In genomic region chr8:12165487-12166152, GRCm38 (mm10) we compare ENCODE assay signal across 11 mouse cellular contexts.
DNase-seq lines count a peak whose midpoint lies in the region; ATAC-seq and TF ChIP-seq lines count a peak whose summit lies in the region.
"Had no signal": no experiment of that assay in that cellular context is flagged by ENCODE, and none has a peak within 500 bp of the region (broad histone marks: within the 10 kb centered on the region; RNA-seq: fewer than 3 reads in every experiment).

No protein-coding gene starts in this region.

- no peak for ATAC-seq in lung, postnatal 0 days

- H3K27ac ChIP-seq in hindbrain, embryonic 10.5 days, result peak overlapping the region; percentile 82
- H3K27ac ChIP-seq in midbrain, embryonic 10.5 days (replicated peaks), result peak overlapping the region; percentile 82
- no peak overlapping the region for H3K27ac ChIP-seq in lung, postnatal 0 days (ENCODE audit: low read length)

- 36% methylated on average over 23 of the region's 23 CpGs for WGBS in hindbrain, embryonic 10.5 days
- WGBS in midbrain, embryonic 10.5 days, result 26% methylated on average over 23 of the region's 23 CpGs
- WGBS in lung, postnatal 0 days, result 72% methylated on average over 23 of the region's 23 CpGs

- no peak overlapping the region for H3K9ac ChIP-seq in lung, postnatal 0 days (replicated peaks; ENCODE audit: low read depth)

- H3K4me2 ChIP-seq in lung, postnatal 0 days (replicated peaks; ENCODE audit: low read depth, low read length), result no peak overlapping the region

- DNase-seq in left cerebral cortex, postnatal 14 days (ENCODE audit: low spot score in 2 of 2), result peak; percentile 44 to 55
- DNase-seq in left cerebral cortex, adult 11 months (ENCODE audit: low spot score), result no peak
- DNase-seq in hindbrain, embryonic 10.5 days (ENCODE audit: low spot score), result peak; percentile 56
- peak; percentile 53 for DNase-seq in midbrain, embryonic 10.5 days (ENCODE audit: low spot score)
- DNase-seq in right cerebral cortex, postnatal 14 days, result peak; percentile 15
- no peak for DNase-seq in MN1 (ENCODE audit: low spot score)
- no peak for DNase-seq in lung, postnatal 0 days (ENCODE audit: low spot score)
- DNase-seq in kidney, postnatal 25 days, result no peak
- DNase-seq: gastrocnemius, postnatal 36 days; kidney, postnatal 4 days; retina, postnatal 1 day had no signal

- H3K27me3 ChIP-seq in hindbrain, embryonic 10.5 days (ENCODE audit: insufficient read depth, poor library complexity, severe bottlenecking), result peaks cover 51% of the 10 kb centered on the region
- H3K27me3 ChIP-seq in midbrain, embryonic 10.5 days (ENCODE audit: low read depth, poor library complexity, severe bottlenecking), result peaks cover 82% of the 10 kb centered on the region
- no peaks in the 10 kb centered on the region; the same call in 1 of the 2 replicates for H3K27me3 ChIP-seq in lung, postnatal 0 days (replicated peaks; ENCODE audit: insufficient read depth, low read length)

- intact Hi-C loops in left cerebral cortex, postnatal 14 days (cut with DNase I), result no loop called here

- peaks cover 56% of the 10 kb centered on the region for H3K4me1 ChIP-seq in hindbrain, embryonic 10.5 days (replicated peaks)
- peaks cover 57% of the 10 kb centered on the region for H3K4me1 ChIP-seq in midbrain, embryonic 10.5 days
- no peaks in the 10 kb centered on the region for H3K4me1 ChIP-seq in lung, postnatal 0 days (ENCODE audit: insufficient read depth, low read depth, low read length)

- TF ChIP-seq CTCF in lung, postnatal 0 days (IDR thresholded peaks at IDR 0.05), result no peak

- H3K9me3 ChIP-seq in hindbrain, embryonic 10.5 days, result no peaks in the 10 kb centered on the region
- no peaks in the 10 kb centered on the region for H3K9me3 ChIP-seq in midbrain, embryonic 10.5 days (replicated peaks)
- H3K9me3 ChIP-seq in lung, postnatal 0 days (ENCODE audit: low read length), result no peaks in the 10 kb centered on the region

- H3K4me3 ChIP-seq in hindbrain, embryonic 10.5 days, result peak overlapping the region; percentile 36
- H3K4me3 ChIP-seq in midbrain, embryonic 10.5 days, result peak overlapping the region; percentile 33
- no peak overlapping the region for H3K4me3 ChIP-seq in lung, postnatal 0 days (ENCODE audit: low read depth, low read length)

- no peak for TF ChIP-seq EP300 in lung, postnatal 0 days (IDR thresholded peaks at IDR 0.05)

- H3K36me3 ChIP-seq in hindbrain, embryonic 10.5 days, result no peaks in the 10 kb centered on the region
- H3K36me3 ChIP-seq in midbrain, embryonic 10.5 days, result no peaks in the 10 kb centered on the region
- H3K36me3 ChIP-seq in lung, postnatal 0 days (ENCODE audit: insufficient read depth, low read length), result no peaks in the 10 kb centered on the region

Comparison
In these comparisons a context has a peak if more than half of its experiments do, and no peak if none do; other contexts are left out.
1. DNase-seq: peak in left cerebral cortex, postnatal 14 days (2 of 2), hindbrain, embryonic 10.5 days (single experiment), midbrain, embryonic 10.5 days (single experiment) and right cerebral cortex, postnatal 14 days (single experiment); none in left cerebral cortex, adult 11 months (single experiment), MN1 (single experiment), lung, postnatal 0 days (single experiment) and kidney, postnatal 25 days (0 of 2).